Mouse (Mus musculus) kidney, embryonic 16.5 days (tissue): ENCODE results near the gene Nat10. TPM values are rescaled to one million over a fixed set of nuclear protein-coding genes. Genes with fewer than 3 reads are reported as not detected.

ENCODE experiments used
- ATAC-seq: fragments of 200-750 bp; cut with Nextera tagmentation; 2 replicates; pipeline ENCODE4 v1.8.0; 2017; ENCODE audit warnings: moderate TSS enrichment; ENCODE audit not compliant: low FRiP score, low TSS enrichment
- H3K27ac ChIP-seq: fragments of 300-500 bp; sonication (generic); 2 replicates; pipeline ENCODE4 v1.5.1; 2014; ENCODE audit warnings: low read length
- H3K27me3 ChIP-seq: fragments of 300-500 bp; sonication (generic); 2 replicates; pipeline ENCODE4 v1.6.1; 2014; ENCODE audit warnings: low read length, control low read depth, mixed read lengths; ENCODE audit not compliant: insufficient read depth
- H3K36me3 ChIP-seq: fragments of 300-500 bp; sonication (generic); 2 replicates; pipeline ENCODE4 v1.6.1; 2014; ENCODE audit warnings: low read length, control low read depth, mixed read lengths; ENCODE audit not compliant: insufficient read depth
- H3K4me1 ChIP-seq: fragments of 300-500 bp; sonication (generic); 2 replicates; pipeline ENCODE4 v1.6.1; 2014; ENCODE audit warnings: low read length, control low read depth, mixed read lengths; ENCODE audit not compliant: insufficient read depth
- H3K4me2 ChIP-seq: fragments of 300-500 bp; sonication (generic); replicated peaks from 2 replicates; pipeline ENCODE4 v1.6.1; 2014; ENCODE audit warnings: low read depth, low read length
- H3K4me3 ChIP-seq: fragments of 300-500 bp; sonication (generic); 2 replicates; pipeline ENCODE4 v1.5.1; 2014; ENCODE audit warnings: mild to moderate bottlenecking, low read length
- H3K9ac ChIP-seq: fragments of 300-500 bp; sonication (generic); replicated peaks from 2 replicates; pipeline ENCODE4 v1.6.1; 2014; ENCODE audit warnings: low read length
- H3K9me3 ChIP-seq: fragments of 300-500 bp; sonication (generic); 2 replicates; pipeline ENCODE4 v1.6.1; 2016; ENCODE audit warnings: low read length, control low read depth
- WGBS: fragments of 180-500 bp; shearing (Covaris S2); extraction: QIAGEN DNeasy Blood & Tissue Kit; methylation state at CpG from one replicate; pipeline ENCODE4 v1.1.7; 2014; 5-methylcytosine and 5-hydroxymethylcytosine counted together
- polyA plus RNA-seq: library from polyadenylated mRNA; unstranded; fragments of >200 nt; fragmentation: Nextera tagmentation; extraction: Ambion mirVana; gene quantifications from 2 replicates; pipeline ENCODE4 v1.2.1, GENCODE M21; 2015

Nat10 gene
- polyA plus RNA-seq, 1 experiment from 2014 or later, result 32.2 TPM

- Histone ChIP-seq H3K4me3 (no peak overlapping the region), H3K36me3 (peaks cover 41% of the 10 kb centered on the region), H3K4me2 (no peak overlapping the region), H3K27me3 (no peaks in the 10 kb centered on the region), H3K27ac (no peak overlapping the region), H3K9me3 (no peaks in the 10 kb centered on the region), H3K9ac (no peak overlapping the region), H3K4me1 (no peaks in the 10 kb centered on the region)
- ATAC-seq, result no peak
- WGBS, result 86% methylated on average over 9 of the region's 9 CpGs
Measured at GRCm38 (mm10) chr2:103747891-103748290, 13.2 kb downstream of the Nat10 start.

- Histone ChIP-seq H3K9ac (no peak overlapping the region), H3K4me2 (no peak overlapping the region), H3K9me3 (no peaks in the 10 kb centered on the region), H3K27ac (no peak overlapping the region), H3K27me3 (no peaks in the 10 kb centered on the region), H3K4me1 (no peaks in the 10 kb centered on the region), H3K4me3 (no peak overlapping the region), H3K36me3 (peaks cover 39% of the 10 kb centered on the region)
- 92% methylated on average over 2 of the region's 2 CpGs for WGBS
- ATAC-seq, result no peak
Measured at GRCm38 (mm10) chr2:103746761-103747160, 14.3 kb downstream of the Nat10 start.

- Histone ChIP-seq H3K27ac (no peak overlapping the region), H3K9ac (no peak overlapping the region), H3K36me3 (peaks cover 35% of the 10 kb centered on the region), H3K27me3 (no peaks in the 10 kb centered on the region), H3K4me2 (no peak overlapping the region), H3K4me3 (no peak overlapping the region), H3K9me3 (no peaks in the 10 kb centered on the region), H3K4me1 (no peaks in the 10 kb centered on the region)
- ATAC-seq, result no peak
- 88% methylated on average over 2 of the region's 2 CpGs for WGBS
Measured at GRCm38 (mm10) chr2:103746096-103746495, 15.0 kb downstream of the Nat10 start.

- Histone ChIP-seq H3K9me3 (no peaks in the 10 kb centered on the region), H3K9ac (no peak overlapping the region), H3K4me1 (no peaks in the 10 kb centered on the region), H3K36me3 (peaks cover 30% of the 10 kb centered on the region), H3K27me3 (no peaks in the 10 kb centered on the region), H3K27ac (no peak overlapping the region), H3K4me3 (no peak overlapping the region), H3K4me2 (no peak overlapping the region)
- no peak for ATAC-seq
- 84% methylated on average over 5 of the region's 5 CpGs for WGBS
Measured at GRCm38 (mm10) chr2:103745481-103745880, 15.6 kb downstream of the Nat10 start.

GRCm38 (mm10) chr2:103743988-103744387 is 17.1 kb downstream of the Nat10 start:
- H3K4me3 ChIP-seq, result no peak overlapping the region
- no peak overlapping the region for H3K9ac ChIP-seq
- H3K9me3 ChIP-seq, result no peaks in the 10 kb centered on the region
- H3K4me2 ChIP-seq, result no peak overlapping the region
- H3K4me1 ChIP-seq, result no peaks in the 10 kb centered on the region
- ATAC-seq, result no peak
- 82% methylated on average over 7 of the region's 7 CpGs for WGBS
- peaks cover 33% of the 10 kb centered on the region for H3K36me3 ChIP-seq
- H3K27ac ChIP-seq, result no peak overlapping the region
- H3K27me3 ChIP-seq, result no peaks in the 10 kb centered on the region

- H3K4me3 ChIP-seq, result no peak overlapping the region
- H3K9ac ChIP-seq, result no peak overlapping the region
- no peak overlapping the region for H3K27ac ChIP-seq
- H3K27me3 ChIP-seq, result no peaks in the 10 kb centered on the region
- peaks cover 34% of the 10 kb centered on the region for H3K36me3 ChIP-seq
- ATAC-seq, result no peak
- no peaks in the 10 kb centered on the region for H3K9me3 ChIP-seq
- no peaks in the 10 kb centered on the region for H3K4me1 ChIP-seq
- no peak overlapping the region for H3K4me2 ChIP-seq
- WGBS, result 94% methylated on average over 2 of the region's 2 CpGs
Measured at GRCm38 (mm10) chr2:103743536-103743935, 17.5 kb downstream of the Nat10 start.

- no peak for ATAC-seq
- H3K9me3 ChIP-seq, result no peaks in the 10 kb centered on the region
- WGBS, result 96% methylated on average over 6 of the region's 6 CpGs
- no peak overlapping the region for H3K9ac ChIP-seq
- H3K27ac ChIP-seq, result no peak overlapping the region
- H3K36me3 ChIP-seq, result peaks cover 34% of the 10 kb centered on the region
- H3K4me3 ChIP-seq, result no peak overlapping the region
- no peak overlapping the region for H3K4me2 ChIP-seq
- no peaks in the 10 kb centered on the region for H3K27me3 ChIP-seq
- no peaks in the 10 kb centered on the region for H3K4me1 ChIP-seq
Measured at GRCm38 (mm10) chr2:103742821-103743220, 18.2 kb downstream of the Nat10 start.

- WGBS, result 94% methylated on average over 6 of the region's 6 CpGs
- Histone ChIP-seq H3K4me3 (no peak overlapping the region), H3K4me1 (no peaks in the 10 kb centered on the region), H3K36me3 (peaks cover 61% of the 10 kb centered on the region), H3K4me2 (no peak overlapping the region), H3K27ac (no peak overlapping the region), H3K9ac (no peak overlapping the region), H3K27me3 (no peaks in the 10 kb centered on the region), H3K9me3 (no peaks in the 10 kb centered on the region)
- no peak for ATAC-seq
Measured at GRCm38 (mm10) chr2:103731423-103731822, 29.6 kb downstream of the Nat10 start.

- WGBS, result 85% methylated on average over 8 of the region's 8 CpGs
Measured at GRCm38 (mm10) chr2:103730999-103731398, 30.1 kb downstream of the Nat10 start.

GRCm38 (mm10) chr2:103728027-103728540 is 33.0 kb downstream of the Nat10 start:
- Histone ChIP-seq H3K36me3 (peaks cover 50% of the 10 kb centered on the region), H3K4me2 (no peak overlapping the region), H3K4me3 (no peak overlapping the region), H3K4me1 (no peaks in the 10 kb centered on the region), H3K27ac (no peak overlapping the region), H3K9me3 (no peaks in the 10 kb centered on the region), H3K27me3 (no peaks in the 10 kb centered on the region), H3K9ac (no peak overlapping the region)
- no peak for ATAC-seq
- 78% methylated on average over 12 of the region's 12 CpGs for WGBS

More at GRCm38 (mm10) chr2:103730999-103731398, 30.1 kb downstream of the Nat10 start:
- peaks cover 62% of the 10 kb centered on the region for H3K36me3 ChIP-seq
- no peak overlapping the region for H3K27ac ChIP-seq
- H3K9ac ChIP-seq, result no peak overlapping the region
- H3K4me2 ChIP-seq, result no peak overlapping the region
- no peaks in the 10 kb centered on the region for H3K27me3 ChIP-seq
- no peaks in the 10 kb centered on the region for H3K4me1 ChIP-seq
- H3K9me3 ChIP-seq, result no peaks in the 10 kb centered on the region
- no peak for ATAC-seq
- no peak overlapping the region for H3K4me3 ChIP-seq
